Mouse (Mus musculus) cerebellum, postnatal 14 days (tissue): ENCODE measurements around the gene Etv5.

Experiments
- DNase-seq, 2 experiments: peaks; one replicate each; pipeline ENCODE4 v3.0.0; 2021; ENCODE audit warnings: mixed read lengths in 2 of 2

Gene Etv5

DNA sequence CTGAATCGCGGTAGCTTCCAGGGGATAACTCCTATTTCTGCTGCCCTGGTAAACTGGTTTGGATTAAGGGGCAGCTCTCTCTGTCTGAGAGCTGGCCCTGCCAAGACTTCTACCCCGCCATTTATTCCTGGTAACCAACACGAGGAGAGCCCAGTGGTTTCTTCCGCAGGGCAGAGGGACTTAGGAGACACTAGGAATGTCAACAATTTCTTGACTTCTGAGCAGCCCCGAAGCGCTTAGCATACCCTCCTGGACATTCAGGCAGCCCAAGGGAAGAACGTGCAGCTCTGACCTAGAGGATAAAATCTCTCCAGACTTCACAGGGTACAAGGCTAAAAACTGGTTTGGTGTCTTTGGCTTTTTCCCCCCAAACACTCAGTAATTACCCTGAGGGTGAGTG lies 10.1 kb downstream of the Etv5 start:
- DNase-seq, result peak in 1 of 2 experiments; percentile 32

DNA sequence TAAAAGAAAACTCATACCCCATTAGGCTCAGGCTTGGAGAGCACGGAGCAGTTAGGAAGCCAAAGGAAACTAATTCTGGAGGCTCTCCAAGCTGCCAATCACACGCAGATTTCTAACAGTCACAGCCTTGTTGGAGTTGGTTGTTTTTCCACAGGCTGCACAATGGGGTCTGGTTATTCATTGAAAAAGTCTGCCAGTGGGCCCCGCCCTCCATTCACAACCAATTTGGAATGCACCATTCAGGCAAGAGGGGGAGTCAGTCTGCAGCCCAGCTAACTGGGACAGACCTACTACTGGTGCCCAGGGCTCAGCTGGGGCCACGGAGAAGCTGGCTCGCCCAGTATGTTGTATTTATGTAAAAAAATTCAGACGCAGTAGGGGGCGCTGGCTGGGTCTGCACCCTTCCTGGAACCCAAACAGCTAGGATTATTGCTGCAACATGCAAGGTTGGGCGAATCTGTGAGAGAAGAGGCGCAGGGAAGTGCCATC lies 10.6 kb downstream of the Etv5 start:
- peak; percentile 88 to 92 for DNase-seq

DNA sequence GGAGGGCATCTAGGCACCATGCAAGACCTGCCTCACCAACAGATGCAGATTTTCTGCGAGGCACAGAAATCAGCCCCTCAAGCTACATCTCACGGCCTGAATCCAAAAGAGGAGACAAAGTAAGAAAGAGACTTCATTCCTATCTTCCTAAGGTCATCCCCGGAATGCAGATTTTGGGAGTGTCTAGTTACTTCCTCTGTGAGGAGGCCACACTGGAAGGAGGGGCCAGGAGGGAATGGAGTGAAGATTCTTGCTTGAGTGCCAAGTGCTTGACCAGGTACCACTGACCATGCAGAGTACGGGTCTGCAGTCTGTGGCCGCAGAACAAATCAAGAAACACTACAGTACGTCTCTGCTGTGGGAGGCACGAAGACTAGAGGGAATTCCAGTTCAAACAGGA lies 12.7 kb downstream of the Etv5 start:
- DNase-seq, result no peak

DNA sequence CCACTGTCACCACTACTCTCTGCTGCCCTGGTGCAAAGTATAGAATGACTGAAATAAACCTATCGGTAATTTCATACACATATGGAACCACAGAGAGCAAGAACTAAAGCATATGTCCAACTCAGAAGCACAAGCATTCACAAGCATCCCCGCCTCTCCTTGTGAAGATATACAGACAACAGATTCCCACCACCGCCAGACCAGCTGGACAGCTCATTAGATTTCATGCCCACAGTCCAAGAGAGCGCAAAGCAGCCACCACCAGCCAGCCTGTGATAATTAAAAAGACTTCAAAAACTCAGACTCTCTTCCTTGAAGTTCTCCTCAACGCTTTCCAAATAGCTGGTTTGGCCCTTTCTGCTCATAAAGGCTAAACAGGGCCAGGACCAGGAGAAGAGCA lies 17.3 kb downstream of the Etv5 start:
- peak in 1 of 2 experiments; percentile 47 for DNase-seq

DNA sequence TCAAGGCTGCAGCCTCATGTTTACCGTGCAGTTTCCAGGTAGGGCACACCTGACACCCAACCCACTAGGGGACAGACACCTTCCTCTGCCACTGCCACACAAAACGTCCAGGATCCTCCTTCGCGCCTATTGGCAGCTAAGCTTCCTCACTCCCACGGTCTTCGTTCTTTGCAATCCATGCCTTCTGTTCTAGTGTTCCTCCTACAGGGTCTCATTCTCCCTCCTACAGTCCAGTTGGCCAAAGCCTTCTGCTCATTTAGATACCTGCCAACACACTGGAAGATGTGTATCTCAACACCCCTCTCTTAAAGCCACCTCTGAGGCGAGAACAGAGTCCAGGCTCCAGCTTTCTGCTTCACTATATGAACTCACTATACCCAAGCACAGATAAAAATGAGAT lies 21.6 kb downstream of the Etv5 start:
- DNase-seq, result peak in 1 of 2 experiments; percentile 46

DNA sequence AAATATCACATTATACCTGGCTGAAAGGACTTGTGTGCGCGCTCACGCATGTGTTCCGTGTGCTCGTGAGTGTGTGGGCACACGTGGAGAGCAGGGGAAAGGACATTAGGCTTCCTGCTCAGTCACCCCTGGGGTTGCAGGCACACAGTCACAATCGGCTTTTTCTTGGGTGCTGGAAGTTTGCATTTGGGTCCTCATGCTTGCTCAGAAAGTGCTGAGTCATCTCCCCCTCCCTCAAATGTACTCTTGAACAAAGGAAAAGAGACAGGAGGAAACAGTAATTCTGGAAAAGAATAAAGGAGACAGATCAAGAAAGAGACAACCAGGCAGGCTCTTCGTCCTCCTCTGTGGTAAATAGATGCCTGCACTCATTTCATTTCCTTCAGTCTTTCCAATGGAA lies 22.5 kb downstream of the Etv5 start:
- no peak for DNase-seq

DNA sequence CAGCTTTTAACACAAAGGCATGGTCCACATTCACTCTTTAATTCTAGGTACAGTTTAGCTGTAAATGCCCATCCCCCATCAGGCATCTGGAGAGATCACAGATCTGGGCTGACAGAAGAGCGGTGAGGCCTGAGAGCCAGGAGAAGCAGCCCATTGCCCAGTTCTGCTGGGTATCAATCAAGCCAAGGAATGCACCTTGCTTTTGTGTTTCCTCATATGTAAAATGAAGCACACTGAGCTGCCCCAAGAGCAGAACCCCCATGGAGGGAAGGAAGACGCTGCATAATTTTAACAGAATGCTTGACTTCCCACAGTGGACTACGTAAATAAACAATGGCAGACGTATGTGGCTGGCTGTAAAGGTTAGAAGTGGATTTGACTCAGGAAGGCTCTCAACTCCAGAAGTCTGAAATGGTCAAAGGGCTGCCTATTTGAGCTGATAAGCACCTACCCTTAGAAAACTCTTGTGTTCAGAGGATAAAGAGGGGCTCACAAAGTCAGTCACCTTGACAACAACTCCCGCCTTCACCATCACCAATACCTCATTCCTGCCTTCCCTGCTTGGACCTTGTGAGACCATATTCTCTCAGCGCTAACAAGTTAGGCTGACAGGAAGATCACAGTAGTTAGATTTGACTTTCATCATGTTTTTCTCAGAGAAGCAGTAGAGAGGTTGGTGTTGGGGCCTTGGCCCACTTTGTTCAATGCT lies 23.2 kb downstream of the Etv5 start:
- DNase-seq, result peak; percentile 23 to 27

DNA sequence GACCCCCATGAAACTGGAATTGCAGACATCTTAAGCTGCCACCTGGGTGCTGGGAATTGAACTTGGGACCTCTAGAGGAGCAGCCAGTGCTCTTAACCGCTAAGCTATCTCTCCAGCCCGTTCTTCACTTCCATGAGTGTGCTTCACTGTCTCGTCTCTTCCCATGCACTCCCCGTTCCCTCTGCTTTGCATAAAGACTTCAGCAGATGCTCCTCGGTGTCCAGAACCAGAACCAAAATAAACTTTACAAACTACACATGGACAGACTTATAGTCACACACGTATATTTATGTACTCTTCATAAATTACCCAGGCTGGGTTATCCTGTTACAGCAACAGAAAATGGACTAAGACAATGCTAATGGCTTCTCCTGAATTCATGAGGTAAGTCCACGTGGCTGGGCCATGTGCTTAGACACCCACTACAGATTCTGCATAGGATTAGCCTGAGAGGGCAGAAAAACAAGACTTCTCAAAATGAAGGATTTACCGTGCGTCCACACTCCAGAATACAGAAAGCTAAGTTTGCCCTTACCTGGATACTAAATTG lies 25.2 kb downstream of the Etv5 start:
- no peak for DNase-seq

DNA sequence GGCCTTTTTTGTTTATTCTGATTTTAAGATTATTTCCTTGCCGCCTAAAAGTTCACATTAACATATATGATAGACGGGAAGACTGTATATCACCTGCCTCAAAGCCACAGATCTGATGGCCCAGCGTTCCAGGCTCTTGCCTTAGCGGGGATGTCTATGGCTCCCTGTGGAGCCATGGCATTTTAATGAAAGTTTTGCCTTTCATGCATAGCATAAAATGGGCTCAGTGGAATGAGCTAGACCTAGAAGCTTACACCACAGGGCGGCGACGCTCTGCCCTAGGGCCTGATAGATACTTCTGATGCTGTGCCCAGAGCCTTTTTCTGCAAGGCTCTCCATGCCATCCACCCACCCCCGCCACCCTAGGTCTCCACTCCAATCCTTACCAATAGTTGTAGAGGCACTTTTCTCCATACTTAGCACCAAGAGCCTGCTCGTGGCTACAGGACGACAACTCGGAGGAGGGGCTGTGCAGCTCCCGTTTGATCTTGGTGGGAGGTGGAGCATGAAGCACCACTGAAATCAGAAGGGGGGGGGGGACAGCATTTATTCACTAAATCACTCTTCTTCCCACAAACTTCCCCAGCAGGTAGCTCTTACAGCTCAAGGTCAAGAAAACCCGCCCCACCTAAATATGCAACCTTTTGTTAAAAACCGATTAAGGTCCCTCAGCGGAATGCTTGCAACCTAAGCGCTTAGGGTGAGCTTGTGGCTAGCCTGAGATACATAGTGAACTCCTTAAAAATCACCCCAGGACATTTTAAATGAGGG lies 26.9 kb downstream of the Etv5 start:
- no peak for DNase-seq

DNA sequence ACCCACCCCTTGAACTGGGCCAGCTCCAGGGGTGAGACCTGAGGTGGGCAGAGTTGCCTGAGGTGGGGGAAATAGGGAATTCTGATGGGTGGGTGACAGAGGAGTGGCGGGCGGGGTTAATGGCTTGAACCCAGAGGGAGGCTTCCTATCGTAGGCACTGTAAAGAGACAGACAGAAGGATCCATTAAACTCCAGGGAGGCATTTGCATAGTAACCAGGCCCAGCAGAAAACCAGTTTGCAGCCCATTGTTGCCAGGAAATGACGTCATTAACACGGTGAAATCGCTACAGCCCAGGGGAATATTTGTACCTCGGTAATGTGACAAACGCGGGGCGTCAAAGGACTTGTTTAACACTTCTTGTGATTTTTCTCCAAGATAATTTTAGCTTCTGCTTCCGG lies 27.8 kb downstream of the Etv5 start:
- DNase-seq, result no peak

DNA sequence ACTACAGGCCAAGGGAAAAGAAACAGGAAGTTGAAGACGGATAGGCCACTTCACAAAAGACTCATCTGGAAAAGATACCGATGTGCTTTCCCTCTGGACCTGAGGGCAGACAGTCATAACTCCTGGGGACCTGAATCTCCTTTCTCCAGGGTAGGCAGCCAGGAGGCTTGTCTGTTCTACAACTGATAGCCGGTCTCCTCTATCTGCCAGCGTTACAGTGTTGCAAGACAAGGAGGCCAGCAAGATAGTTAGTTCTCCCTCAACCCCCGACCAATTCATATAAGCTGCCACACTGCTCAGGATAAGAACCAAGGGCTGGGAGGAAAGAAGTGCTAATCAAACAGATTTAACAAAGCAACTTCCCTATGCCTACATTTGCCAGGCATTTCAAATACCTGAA lies 29.5 kb downstream of the Etv5 start:
- DNase-seq, result no peak

DNA sequence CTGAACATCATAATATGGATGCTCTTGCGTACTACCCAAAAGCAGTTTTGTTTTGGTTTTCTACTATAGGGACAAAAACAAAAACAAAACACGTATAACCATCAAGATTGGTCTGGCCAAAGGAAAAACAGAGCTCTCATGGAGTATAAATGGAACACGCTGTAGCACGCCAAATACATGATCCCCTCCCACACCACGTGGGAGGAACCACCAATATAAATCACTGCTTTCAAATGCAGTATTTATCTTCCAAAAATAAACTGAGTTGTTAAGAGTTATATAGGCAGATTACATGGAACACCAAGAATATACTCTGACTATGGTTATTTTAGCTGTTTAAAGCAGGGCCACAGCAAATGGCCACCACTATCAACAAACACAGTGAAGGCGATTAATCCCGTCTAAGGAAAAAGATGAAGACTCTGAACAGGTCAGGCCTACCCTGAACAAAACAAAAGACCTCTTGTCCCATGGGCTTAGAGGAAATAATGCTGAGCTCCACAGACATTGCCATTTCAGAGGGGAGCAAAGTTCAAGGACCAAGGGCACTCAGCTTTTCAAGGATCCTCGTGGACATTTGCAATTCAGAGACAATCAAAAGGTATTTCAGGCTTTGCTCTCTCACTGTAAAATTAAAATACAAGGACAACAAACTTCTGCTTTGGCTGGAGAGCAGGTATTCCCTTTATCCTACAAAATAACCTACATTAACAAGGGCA lies 30.7 kb downstream of the Etv5 start:
- no peak for DNase-seq

DNA sequence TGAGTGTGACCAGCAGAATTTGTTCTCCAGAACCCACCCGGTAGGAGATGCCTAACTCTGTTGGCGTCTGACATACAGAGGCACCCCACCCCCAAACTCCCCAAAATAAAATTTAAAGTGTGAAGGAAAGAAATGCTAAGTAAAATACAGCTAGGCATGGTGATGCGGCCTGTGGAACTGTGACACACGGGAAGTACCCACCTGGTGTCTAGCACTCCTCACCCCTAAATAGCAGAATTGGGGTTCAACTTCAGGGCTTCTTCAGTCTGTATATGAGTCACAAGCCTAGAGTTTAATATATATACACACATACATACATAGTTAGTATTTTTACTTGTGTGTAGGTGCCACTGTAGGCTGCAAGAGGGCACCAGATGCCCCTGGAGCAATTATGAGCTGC lies 32.8 kb downstream of the Etv5 start:
- DNase-seq, result peak in 1 of 2 experiments; percentile 19

DNA sequence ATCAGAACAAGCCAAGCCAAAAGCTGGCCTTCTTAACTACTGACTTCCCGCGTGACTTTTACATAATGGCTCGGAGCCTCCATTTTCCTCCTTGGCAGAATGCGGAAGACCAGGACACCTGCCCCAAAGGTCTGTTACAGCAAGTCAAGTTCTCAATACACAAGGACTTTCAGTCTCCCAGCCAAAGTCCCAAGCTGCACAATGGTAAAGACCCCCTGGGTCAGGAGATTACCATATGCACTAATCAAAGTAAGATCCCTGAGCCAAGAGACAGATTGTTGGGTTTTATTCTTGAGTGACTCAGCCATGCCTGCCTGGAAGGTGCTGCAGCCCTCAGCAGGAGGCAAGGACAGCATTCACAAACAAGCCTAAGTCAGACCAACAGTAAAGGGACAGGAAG lies 33.5 kb downstream of the Etv5 start:
- peak; percentile 58 to 79 for DNase-seq

DNA sequence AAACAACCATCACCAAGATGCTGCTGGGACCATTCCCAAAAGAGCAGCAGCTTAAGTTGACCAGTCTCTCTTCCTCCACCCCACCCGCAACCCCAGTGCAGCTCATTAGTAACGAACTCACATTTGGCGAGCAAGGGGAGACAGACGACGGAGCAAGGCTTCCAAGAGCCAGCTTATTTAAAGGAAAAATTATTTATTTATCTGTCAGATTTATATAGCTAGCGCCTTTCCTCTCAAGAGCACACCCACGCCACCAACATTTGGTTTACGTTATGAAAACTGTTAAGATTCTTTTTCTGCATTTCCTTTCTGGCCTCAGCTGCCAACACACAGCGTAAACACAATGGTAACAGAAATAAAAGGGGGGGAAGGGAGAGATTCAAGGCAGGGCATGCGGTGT lies 34.0 kb downstream of the Etv5 start:
- peak; percentile 38 to 55 for DNase-seq

DNA sequence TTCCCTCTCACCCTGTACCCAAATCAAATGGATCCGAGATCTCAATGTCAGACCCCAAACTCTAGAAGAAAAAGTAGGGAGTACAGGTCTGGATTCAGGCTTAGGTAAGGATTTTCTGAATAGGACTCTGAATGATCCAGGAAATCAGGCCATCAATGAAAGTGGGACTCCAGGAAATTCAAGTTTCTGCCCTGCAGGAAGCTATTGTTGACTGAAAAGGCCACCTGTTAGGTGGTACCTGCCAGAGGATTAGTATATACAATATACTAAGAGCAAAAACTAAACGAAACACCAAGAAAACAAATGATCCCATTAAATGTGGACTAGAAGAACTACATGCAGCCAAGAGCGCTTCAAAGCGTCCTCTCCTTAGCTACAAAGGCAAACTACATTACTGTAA lies 35.8 kb downstream of the Etv5 start:
- no peak for DNase-seq

DNA sequence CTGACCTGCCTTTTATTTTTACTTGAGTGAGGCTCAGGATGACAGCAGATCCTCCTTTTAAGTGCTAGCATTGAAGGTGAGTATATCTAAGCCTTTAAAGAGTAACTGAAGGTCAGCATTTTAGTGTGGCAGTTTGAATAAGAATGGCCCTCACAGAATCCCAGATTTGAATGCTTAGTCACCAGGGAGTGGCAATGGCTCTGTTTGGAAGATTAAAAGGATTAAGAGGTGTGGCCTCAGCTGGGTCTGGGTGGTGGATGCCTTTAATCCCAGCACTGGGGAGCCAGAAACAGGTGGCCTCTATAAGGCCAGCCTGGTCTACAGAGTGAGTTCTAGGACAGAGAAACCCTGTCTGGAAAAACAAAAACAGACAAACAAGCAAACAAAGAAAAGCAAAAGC lies 36.9 kb downstream of the Etv5 start:
- no peak for DNase-seq

DNA sequence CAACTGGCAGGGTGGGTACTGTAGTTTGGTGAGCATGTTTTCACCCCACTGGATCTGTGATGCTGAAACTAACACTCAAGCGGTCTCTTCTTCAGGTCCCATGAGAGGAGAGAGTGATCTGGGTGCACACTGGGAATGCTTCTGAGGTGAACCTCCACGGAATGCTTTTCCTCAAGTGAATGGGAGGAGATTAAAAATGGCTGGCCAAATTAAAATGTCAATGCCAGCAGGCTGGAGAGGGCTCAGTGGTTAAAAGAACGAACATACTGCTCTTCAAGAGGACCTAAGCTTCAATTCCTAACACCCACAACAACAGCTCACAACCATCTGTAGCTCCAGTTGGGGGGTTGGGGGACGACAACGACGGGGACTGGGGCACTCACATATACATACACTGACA lies 39.3 kb downstream of the Etv5 start:
- DNase-seq, result no peak

DNA sequence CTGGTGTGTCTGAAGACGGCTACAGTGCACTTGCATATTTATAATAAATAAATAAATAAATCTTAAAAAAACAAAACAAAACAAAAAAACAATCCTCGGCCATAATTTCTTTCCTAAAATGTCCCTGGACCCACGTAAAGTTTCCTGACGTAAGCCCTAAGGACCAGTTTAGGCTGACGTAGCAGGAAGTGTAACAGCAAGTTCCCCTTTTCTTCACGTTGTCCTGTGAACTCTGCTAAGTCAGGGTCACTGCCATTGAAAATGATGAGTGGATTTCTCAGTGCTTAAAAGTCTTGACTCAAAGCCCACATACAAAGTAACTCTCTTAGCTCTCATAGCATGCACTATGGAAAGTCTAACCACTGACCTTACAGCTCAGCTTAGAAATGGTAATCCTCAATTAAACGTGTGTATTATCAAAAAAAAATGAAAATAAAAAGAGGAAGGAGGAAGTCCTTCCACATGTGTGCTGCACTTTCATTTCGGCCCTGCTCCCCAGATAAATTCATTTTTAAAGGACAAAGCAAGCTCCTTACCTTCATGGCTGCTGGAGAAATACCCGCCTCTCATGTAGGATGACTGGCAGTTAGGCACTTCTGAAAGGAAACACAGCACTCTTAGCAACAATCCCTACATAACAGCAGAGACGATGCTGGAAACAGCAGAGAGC lies 40.6 kb downstream of the Etv5 start:
- no peak for DNase-seq

DNA sequence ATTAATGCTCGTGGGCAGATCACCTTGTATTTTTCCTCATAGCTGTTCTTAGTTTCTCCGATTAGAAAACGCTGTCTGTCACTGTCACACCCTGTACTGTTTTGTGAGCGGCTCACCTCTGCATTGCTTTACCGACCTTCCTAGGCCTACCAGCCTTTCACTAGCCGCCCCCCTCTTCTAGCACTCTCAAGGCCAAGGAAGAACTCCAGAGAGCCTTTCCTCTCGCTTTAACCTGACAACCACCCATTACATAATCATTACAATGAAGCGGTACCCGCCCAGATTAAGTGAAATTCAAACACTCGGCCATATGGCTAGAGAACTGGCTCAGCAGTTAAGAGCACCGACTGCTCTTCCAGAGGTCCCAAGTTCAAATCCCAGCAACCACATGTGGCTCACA lies 41.2 kb downstream of the Etv5 start:
- no peak for DNase-seq

DNA sequence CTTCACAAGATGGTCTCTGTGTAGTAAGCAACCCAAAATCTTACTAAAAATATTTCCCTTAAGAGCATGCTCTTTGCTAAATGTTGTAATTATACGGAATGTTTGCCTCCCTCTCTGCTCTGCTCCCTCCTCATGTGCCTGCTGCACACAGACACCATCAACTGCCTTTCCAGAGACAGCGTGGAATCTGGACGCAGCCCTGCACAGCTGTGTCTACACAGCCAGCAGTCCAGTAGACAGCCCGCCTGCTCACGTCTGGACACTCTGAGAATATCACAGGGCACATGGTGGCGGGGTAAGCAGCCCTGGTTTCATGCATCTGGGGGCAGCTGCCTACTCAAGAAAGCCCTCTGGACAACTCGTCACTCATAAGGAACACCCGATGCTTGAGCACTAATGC lies 43.1 kb downstream of the Etv5 start:
- DNase-seq, result no peak

DNA sequence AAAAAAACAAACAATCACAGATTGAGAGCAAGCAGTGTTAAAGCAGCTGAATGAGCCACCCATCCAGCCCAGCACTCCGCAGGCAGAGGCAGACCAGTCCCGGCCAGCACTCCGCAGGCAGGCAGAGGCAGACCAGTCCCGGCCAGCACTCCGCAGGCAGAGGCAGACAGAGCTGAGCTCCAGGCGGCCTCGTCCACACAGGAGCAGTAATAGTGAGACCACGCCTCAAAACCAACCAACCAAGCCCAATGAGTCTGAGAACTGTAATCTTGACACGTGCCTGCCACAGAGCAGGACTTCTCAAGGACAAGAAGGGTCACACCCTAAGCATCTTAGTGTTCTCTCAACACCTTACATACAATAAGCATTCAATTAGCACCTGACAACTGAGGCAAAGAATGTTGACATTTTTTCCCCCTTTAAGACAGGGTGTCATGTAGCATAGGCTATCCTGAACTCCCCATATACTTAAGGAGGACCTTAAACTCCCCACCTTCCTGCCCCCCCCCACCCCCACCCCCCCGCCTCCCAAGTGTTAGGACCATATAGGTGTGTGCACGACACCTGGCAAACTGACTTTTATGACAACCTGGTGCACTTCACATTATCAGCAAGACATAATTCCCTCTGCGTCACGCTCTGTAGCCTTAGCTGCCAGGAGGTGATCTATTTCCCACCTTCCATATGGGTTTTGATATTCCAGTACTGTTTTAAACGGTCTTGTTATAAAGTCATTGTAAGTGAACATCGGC lies 44.2 kb downstream of the Etv5 start:
- DNase-seq, result no peak
